Mouse (Mus musculus): ENCODE measurements around the gene Sult2b1.

DNA sequence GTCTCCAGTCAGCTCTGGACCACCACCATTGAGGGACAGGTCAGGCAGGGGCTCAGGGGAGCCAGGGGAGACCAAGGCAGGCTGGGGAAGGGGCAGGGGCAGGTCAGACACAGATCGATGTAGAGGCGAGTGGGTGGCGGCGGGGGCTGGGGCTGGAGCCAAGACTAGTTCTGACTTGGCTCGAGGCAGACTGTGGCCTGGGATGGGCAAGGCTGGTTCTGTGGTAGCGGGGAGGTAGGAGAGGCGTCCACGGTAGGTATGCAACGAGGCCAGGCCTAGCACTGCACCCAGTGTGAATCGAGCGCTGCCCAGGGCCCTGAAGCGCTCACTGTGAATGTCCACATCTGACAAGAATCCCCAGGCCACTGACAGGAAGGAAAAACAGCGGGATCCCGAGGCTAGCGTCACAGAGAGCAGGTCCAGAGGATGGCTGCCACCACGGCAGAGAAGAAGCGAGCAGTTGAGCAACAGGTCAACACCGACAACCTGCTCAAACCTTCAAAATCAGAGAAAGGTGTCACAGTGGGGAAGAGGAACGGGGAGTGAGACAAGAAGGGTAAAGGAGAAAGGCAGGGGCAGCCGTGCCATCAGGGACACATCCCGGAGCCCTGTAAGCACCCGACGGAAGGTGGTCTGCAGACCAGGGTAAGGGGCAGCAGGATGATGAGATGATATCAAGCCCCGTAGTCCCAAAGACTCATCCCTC, 73.0 kb downstream of the Sult2b1 start:
- no peak for TF ChIP-seq CTCF (IDR thresholded peaks at IDR 0.05; ENCODE audit: low read depth)
- no peak for TF ChIP-seq EP300 (IDR thresholded peaks at IDR 0.05; ENCODE audit: low read depth)
